Mouse (Mus musculus) liver, adult 2 months (tissue): ENCODE measurements around the gene Muc5ac.

ENCODE experiments used
- CTCF ChIP-seq: fragments of 200-500 bp; IDR thresholded peaks from 2 replicates; pipeline ENCODE4 v1.5.1; 2011; ENCODE audit warnings: low read depth, low read length, control low read depth
- POLR2A ChIP-seq: fragments of 200-500 bp; IDR thresholded peaks from 2 replicates; pipeline ENCODE4 v1.6.1; 2011; ENCODE audit warnings: low read length, control low read depth; ENCODE audit not compliant: insufficient read depth; ENCODE audit errors: extremely low read depth

- no peak for TF ChIP-seq CTCF
- no peak for TF ChIP-seq POLR2A
Observed at GRCm38 (mm10) chr7:141752513-141752912, 36.3 kb upstream of the Muc5ac start.
